Mouse (Mus musculus) lung, postnatal 0 days (tissue): Measurements from ENCODE around the gene Tmem184a.

Experiments used
- CTCF ChIP-seq: IDR thresholded peaks from 2 replicates; pipeline ENCODE4 v1.5.1; 2016; ENCODE audit warnings: antibody characterized with exemption, mild to moderate bottlenecking
- EP300 ChIP-seq: IDR thresholded peaks from 2 replicates; pipeline ENCODE4 v1.6.1; 2016; ENCODE audit warnings: antibody characterized with exemption, mild to moderate bottlenecking, control low read depth

- TF ChIP-seq CTCF (no peak), EP300 (no peak)
Measured at GRCm38 (mm10) chr5:139813126-139813490, 6.6 kb downstream of the Tmem184a start.
